Mouse (Mus musculus) neutrophil, adult 59 days (primary cell): ENCODE data around the gene Sp100. TPM values are rescaled to one million over a fixed set of nuclear protein-coding genes. Genes with fewer than 3 reads are reported as not detected.

Experiments used
- total RNA-seq, 2 experiments: library from RNA; stranded (reverse); gene quantifications; 1 replicate in 1 of 2; 2 replicates in 1 of 2; pipeline ENCODE4 v1.2.4; 2023

Gene Sp100
- 100 to 1,000 TPM; 245 to 257 TPM for total RNA-seq

GRCm38 (mm10) chr1:85649881-85650280 lies at the start of gene Sp100:
TSS of gene Sp100 (plus strand) at chr1:85649988.

GRCm38 (mm10) chr1:85600078-85600477 lies 49.7 kb upstream of the Sp100 start, which contains the start of gene Sp140:
TSS of gene Sp140 (plus strand) at chr1:85600378.

Other genes starting within 250 kb of the Sp100 start
- gene G530012D18Rik, start 74.3 kb upstream of the Sp100 start, total RNA-seq = not detected
- gene Sp110, start 51.2 kb upstream of the Sp100 start, total RNA-seq = 10 to 100 TPM; 84.9 to 91.2 TPM
- 100 to 1,000 TPM; 174 to 177 TPM for gene Sp140, start 49.6 kb upstream of the Sp100 start, total RNA-seq
- gene A630001G21Rik, start 128.7 kb downstream of the Sp100 start, total RNA-seq = 10 to 100 TPM; 29.2 to 32.9 TPM
- 10 to 100 TPM; 86.5 to 99.1 TPM for gene Cab39, start 143.5 kb downstream of the Sp100 start, total RNA-seq
- gene Itm2c, start 244.3 kb downstream of the Sp100 start, total RNA-seq = 10 to 100 TPM; 38.4 to 48.0 TPM